Mouse (Mus musculus): Measurements from ENCODE around the gene Ctdspl. TPM values are rescaled to one million over a fixed set of nuclear protein-coding genes. Genes with fewer than 3 reads are reported as not detected.

Gene Ctdspl
- total RNA-seq, 1 experiment, result 2.9 TPM

DNA sequence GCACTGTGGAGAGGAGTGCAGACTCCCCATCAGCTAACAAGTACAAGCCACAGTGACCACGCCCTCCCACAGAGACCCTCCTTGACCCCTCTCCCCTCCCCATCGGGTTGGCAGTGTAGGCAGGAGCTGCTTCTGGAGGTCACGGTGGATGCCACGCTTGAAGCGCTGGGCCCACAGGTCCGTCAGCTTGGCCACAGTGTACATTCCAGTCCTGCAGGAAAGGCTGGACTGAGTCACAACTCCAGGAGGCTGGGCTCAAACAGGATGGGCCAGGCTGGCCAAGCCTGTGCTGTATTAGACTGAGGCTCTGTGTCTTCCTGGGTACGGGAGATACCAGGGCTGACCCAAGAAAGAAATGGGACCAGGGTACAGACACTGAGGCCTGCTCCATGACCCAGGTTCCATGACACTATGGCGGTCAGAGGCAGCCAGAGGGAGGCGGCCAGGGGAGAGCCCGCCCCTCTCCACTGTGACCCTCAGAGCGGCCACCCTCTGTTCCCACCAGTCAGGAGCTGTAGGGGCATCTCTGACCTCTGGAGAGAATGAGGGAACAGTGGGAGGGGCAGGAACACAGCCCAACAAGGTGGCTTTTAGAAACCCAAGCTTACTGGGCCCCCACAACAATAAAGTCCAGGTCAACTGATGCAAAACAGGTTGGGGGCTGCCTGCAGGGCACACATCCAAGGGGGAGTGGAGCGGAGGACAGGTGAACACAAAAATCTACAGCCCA, 165.5 kb downstream of the Ctdspl start:
- Histone ChIP-seq H3K9ac (ENCODE audit: insufficient read depth, low read depth, low read length, poor library complexity, severe bottlenecking) (no peak overlapping the region), H3K36me3 (ENCODE audit: control insufficient read depth, insufficient read depth, low read length, poor library complexity, severe bottlenecking) (no peaks in the 10 kb centered on the region), H3K27ac (ENCODE audit: insufficient read depth, low read depth, low read length, poor library complexity, severe bottlenecking) (no peak overlapping the region), H3K9me3 (ENCODE audit: control insufficient read depth, insufficient read depth, low read depth, low read length) (no peaks in the 10 kb centered on the region), H3K4me3 (ENCODE audit: insufficient read depth in 1 of 2, low read depth in 1 of 2, low read length in 2 of 2, poor library complexity in 1 of 2, severe bottlenecking in 1 of 2) (no peak overlapping the region), H3K4me1 (ENCODE audit: control insufficient read depth in 2 of 2, insufficient read depth in 2 of 2, low read length in 2 of 2, poor library complexity in 1 of 2) (peaks cover 4 to 26% of the 10 kb centered on the region in 2 experiments; a peak in 2 of 4 replicates)
- no peak for DNase-seq (ENCODE audit: low read depth, low spot score)
- TF ChIP-seq MAFK (IDR thresholded peaks at IDR 0.05; ENCODE audit: insufficient read depth, low read depth, low read length), result no peak
- no peak for TF ChIP-seq ZC3H11A (IDR thresholded peaks at IDR 0.05; ENCODE audit: borderline replicate concordance, low read depth, low read length)
- TF ChIP-seq CHD2 (IDR thresholded peaks at IDR 0.05; ENCODE audit: low read depth, low read length), result no peak
- no peak for TF ChIP-seq HCFC1 (IDR thresholded peaks at IDR 0.05; ENCODE audit: borderline replicate concordance, insufficient read depth, low read length)
- TF ChIP-seq ZNF384 (IDR thresholded peaks at IDR 0.05; ENCODE audit: low read depth, low read length), result no peak
- in situ Hi-C loops (cut with MboI; ENCODE audit: low sequenced_read_pairs in 2 of 2, unreplicated experiment in 2 of 2), result no loop called here

DNA sequence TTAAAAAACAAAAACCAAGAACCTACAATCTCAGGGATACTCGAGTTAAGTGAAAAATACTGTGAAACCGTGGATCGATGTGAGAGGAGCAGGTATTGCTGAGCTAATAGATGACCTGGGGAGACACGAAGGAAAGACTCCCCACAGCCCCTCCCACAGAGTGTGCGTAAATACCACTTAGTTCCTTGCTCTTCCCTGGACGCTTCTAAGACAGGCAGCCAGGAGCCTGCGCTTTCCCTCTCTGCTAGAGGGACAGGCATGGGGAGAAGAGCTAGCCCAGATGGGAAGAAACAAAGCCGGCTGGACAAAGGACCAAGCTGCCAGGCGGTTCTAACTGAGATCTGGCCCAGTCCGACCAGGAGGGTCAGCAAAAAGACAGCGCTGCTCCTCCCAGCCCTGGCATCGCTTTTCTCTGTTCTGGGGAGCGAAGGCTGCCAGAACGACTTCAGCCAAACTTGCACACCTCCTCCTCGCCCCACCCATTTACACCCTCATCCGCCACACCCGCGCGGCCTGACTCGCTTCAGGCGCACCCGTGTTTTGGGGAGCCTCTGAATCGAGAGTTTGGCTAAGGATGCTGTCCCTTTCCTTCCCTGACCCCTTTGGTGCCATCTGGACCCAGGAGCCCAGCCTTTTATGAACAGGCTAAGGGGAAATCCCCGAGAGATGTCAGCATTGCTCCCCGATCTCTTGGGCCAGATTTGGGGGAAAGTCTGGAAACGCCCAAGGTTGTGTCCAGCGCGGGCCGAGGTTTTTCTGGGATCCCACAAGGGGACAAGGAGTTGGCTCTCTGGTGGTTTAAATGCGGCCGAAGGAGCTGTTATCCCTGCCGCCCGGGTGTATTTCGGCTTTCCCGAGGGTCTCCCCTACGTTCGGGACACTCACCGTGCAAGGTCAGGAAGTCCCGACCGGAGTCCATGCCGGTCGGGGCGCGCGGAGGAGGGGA, 166.5 kb downstream of the Ctdspl start:
- H3K4me3 ChIP-seq (ENCODE audit: insufficient read depth in 1 of 2, low read depth in 1 of 2, low read length in 2 of 2, poor library complexity in 1 of 2, severe bottlenecking in 1 of 2), result peak overlapping the region; percentile 63 to 78
- no peak overlapping the region for H3K27ac ChIP-seq (ENCODE audit: insufficient read depth, low read depth, low read length, poor library complexity, severe bottlenecking)
- no peaks in the 10 kb centered on the region for H3K36me3 ChIP-seq (ENCODE audit: control insufficient read depth, insufficient read depth, low read length, poor library complexity, severe bottlenecking)
- H3K9me3 ChIP-seq (ENCODE audit: control insufficient read depth, insufficient read depth, low read depth, low read length), result no peaks in the 10 kb centered on the region
- peak overlapping the region; percentile 37 for H3K9ac ChIP-seq (ENCODE audit: insufficient read depth, low read depth, low read length, poor library complexity, severe bottlenecking)
- no peak for DNase-seq (ENCODE audit: low read depth, low spot score)
- in situ Hi-C loops (cut with MboI; ENCODE audit: low sequenced_read_pairs in 2 of 2, unreplicated experiment in 2 of 2), result no loop called here
- TF ChIP-seq MAFK (IDR thresholded peaks at IDR 0.05; ENCODE audit: insufficient read depth, low read depth, low read length) (no peak), HCFC1 (IDR thresholded peaks at IDR 0.05; ENCODE audit: borderline replicate concordance, insufficient read depth, low read length) (no peak), ZNF384 (IDR thresholded peaks at IDR 0.05; ENCODE audit: low read depth, low read length) (no peak), CHD2 (IDR thresholded peaks at IDR 0.05; ENCODE audit: low read depth, low read length) (no peak), ZC3H11A (IDR thresholded peaks at IDR 0.05; ENCODE audit: borderline replicate concordance, low read depth, low read length) (no peak)
- peaks cover 4 to 22% of the 10 kb centered on the region in 2 experiments; a peak in 3 of 4 replicates for H3K4me1 ChIP-seq (ENCODE audit: control insufficient read depth in 2 of 2, insufficient read depth in 2 of 2, low read length in 2 of 2, poor library complexity in 1 of 2)

Other genes starting within 250 kb of the Ctdspl start
- 27.5 and 32.7 TPM in 2 replicates for gene Vill, start 126.3 kb downstream of the Ctdspl start, total RNA-seq (2012; rRNA removed)
- gene Plcd1, start 167.0 kb downstream of the Ctdspl start, total RNA-seq (2012; rRNA removed), result 13.1 and 15.3 TPM in 2 replicates
- 1.2 and 3.7 TPM in 2 replicates for gene Dlec1, start 176.0 kb downstream of the Ctdspl start, total RNA-seq (2012; rRNA removed)
- 3.0 and 6.8 TPM in 2 replicates for gene Acaa1b, start 230.6 kb downstream of the Ctdspl start, total RNA-seq (2012; rRNA removed)
- gene Gm47289, start 232.7 kb downstream of the Ctdspl start, total RNA-seq (2012; rRNA removed), result not detected in 2 replicates